Mouse (Mus musculus): ENCODE data around the gene Tmem218. TPM values are rescaled to one million over a fixed set of nuclear protein-coding genes. Genes with fewer than 3 reads are reported as not detected.

The Tmem218 gene
- 1.6 TPM in 2 replicates for polyA plus RNA-seq (2012; rRNA removed)
- polyA plus RNA-seq (2014; fragmentation: Nextera tagmentation; extraction: Ambion mirVana) = 3.9 and 4.3 TPM in 2 replicates

DNA sequence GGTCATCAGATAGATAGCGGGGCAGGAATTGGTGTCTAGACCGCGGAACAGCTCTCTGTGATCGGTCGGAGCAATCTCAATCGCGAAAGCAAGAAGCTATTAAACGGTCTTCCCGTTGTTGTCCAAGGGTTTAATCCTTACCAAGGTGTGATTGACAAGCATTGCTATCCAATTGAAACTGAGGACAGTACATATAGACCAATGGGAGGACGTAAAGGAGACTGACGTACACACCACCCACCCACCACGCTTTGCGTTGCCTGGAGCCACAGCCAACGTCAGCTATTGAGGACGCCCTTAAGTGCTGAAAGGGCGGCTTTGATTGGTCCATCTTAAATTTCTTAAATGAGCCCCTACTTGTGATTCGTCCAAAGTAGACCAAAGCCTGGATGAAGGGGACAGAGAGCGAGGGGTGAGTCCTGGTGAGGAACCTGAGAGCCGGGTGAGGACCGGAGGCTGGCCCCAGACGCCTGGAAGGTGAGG, at the start of gene Tmem218:
Tmem218 (plus strand) TSS at position 295 of the 483 bp plus-strand sequence.
- Histone ChIP-seq H3K36me3 (replicated peaks; ENCODE audit: control insufficient read depth, insufficient read depth, low read depth) (no peaks in the 10 kb centered on the region), H3K4me1 (replicated peaks; ENCODE audit: control insufficient read depth in 2 of 2, insufficient read depth in 2 of 2, low read length in 1 of 2) (peaks cover 6 to 14% of the 10 kb centered on the region in 2 experiments; a peak in 3 of 4 replicates), H3K9ac (replicated peaks) (peak within 1 kb of the TSS; percentile 69), H3K27ac (no peak within 1 kb of the TSS; the same call in 1 of the 2 replicates), H3K9me3 (ENCODE audit: control insufficient read depth, low read length) (no peaks in the 10 kb centered on the region), H3K4me2 (ENCODE audit: low read depth) (peak within 1 kb of the TSS; percentile 80), H3K4me3 (ENCODE audit: insufficient read depth in 1 of 2, low read depth in 2 of 2, low read length in 2 of 2) (peak within 1 kb of the TSS; percentile 67 to 84), H3K27me3 (ENCODE audit: control insufficient read depth, insufficient read depth, low read length) (no peaks in the 10 kb centered on the region)
- WGBS (ENCODE audit: insufficient replicate concordance) = under 1% methylated on average over 21 of the region's 21 CpGs
- TF ChIP-seq EP300 (IDR thresholded peaks at IDR 0.05; ENCODE audit: low read depth) (peak; percentile 44), CTCF (IDR thresholded peaks at IDR 0.05; ENCODE audit: low read depth) (no peak)
- DNase-seq (ENCODE audit: low read depth in 3 of 3, low spot score in 3 of 3) (peak; percentile 95 to 96 (median 96)), ATAC-seq (ENCODE audit: insufficient read depth) (peak; percentile 100)

DNA sequence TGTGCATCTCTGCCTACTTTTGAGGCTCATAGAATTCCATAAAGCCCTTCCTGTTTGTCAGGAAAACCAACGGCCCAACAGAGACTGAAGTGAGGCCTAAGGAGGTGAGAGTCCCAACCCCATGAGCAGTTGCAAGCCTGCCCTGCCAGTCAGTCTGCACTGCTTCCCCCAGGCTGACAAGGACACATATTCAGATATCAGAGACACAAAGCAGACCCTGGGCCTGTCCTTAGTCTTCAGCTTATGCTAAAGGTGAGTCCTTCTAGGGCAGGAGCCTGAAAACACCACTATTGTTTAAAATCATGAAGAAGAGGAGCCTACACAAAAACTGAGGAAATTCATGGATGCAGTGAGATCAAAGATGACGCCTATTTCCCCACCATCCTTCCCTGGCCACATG, 47.3 kb upstream of the Tmem218 start:
- no peak overlapping the region for H3K27ac ChIP-seq
- DNase-seq (ENCODE audit: low read depth in 3 of 3, low spot score in 3 of 3) (no peak), ATAC-seq (ENCODE audit: insufficient read depth) (no peak)
- 43% methylated on average over 2 of the region's 2 CpGs for WGBS (ENCODE audit: insufficient replicate concordance)
- no peak overlapping the region for H3K4me3 ChIP-seq (ENCODE audit: insufficient read depth in 1 of 2, low read depth in 2 of 2, low read length in 2 of 2)
- no peaks in the 10 kb centered on the region for H3K27me3 ChIP-seq (ENCODE audit: control insufficient read depth, insufficient read depth, low read length)
- H3K9me3 ChIP-seq (ENCODE audit: control insufficient read depth, low read length) = no peaks in the 10 kb centered on the region
- TF ChIP-seq EP300 (IDR thresholded peaks at IDR 0.05; ENCODE audit: low read depth) (no peak), CTCF (IDR thresholded peaks at IDR 0.05; ENCODE audit: low read depth) (no peak)
- H3K4me1 ChIP-seq (replicated peaks; ENCODE audit: control insufficient read depth in 2 of 2, insufficient read depth in 2 of 2, low read length in 1 of 2) = no peaks in the 10 kb centered on the region
- no peak overlapping the region for H3K4me2 ChIP-seq (ENCODE audit: low read depth)
- no peak overlapping the region for H3K9ac ChIP-seq (replicated peaks)
- no peaks in the 10 kb centered on the region for H3K36me3 ChIP-seq (replicated peaks; ENCODE audit: control insufficient read depth, insufficient read depth, low read depth)

DNA sequence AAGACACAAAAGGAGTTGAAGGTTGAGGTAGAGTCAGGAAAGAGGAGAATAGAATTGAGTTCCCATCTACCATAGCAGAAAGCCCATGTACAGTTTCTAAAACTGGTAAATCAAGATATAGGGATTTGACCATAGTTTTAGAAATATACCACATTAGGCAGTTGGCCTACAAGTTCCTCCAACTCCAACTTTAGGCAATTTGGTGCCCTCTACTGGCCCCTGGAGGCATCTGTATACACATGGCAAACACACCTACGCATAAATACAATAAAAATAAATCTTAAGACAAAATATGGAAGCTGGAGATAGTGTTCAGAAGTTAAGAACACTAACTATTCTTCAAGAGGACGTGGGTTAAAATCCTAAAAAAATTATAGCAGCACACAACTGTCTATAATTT, 41.1 kb upstream of the Tmem218 start:
- no peak overlapping the region for H3K4me3 ChIP-seq (ENCODE audit: insufficient read depth in 1 of 2, low read depth in 2 of 2, low read length in 2 of 2)

DNA sequence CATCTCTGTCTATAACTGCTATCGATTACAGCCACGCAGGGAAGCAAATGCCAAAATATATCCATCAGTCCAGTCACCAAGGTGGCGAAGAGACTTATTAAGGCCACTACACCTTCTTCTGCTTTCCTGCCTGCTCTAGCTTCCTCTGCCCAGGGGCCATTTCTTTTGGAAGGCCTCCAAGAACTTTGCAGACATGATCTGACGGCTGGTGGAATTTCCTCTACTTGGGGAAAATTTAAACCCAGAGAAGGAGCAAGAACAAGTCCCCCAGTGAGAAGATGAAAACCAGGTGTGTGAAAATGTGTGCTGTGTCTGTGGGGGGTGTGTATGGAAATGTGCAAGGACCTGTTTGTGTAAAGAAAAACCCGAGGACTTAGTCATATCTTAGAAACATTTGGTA, 34.6 kb upstream of the Tmem218 start:
- Histone ChIP-seq H3K4me2 (ENCODE audit: low read depth) (no peak overlapping the region), H3K9me3 (ENCODE audit: control insufficient read depth, low read length) (no peaks in the 10 kb centered on the region), H3K9ac (replicated peaks) (no peak overlapping the region), H3K36me3 (replicated peaks; ENCODE audit: control insufficient read depth, insufficient read depth, low read depth) (no peaks in the 10 kb centered on the region), H3K4me3 (ENCODE audit: insufficient read depth in 1 of 2, low read depth in 2 of 2, low read length in 2 of 2) (no peak overlapping the region), H3K27me3 (ENCODE audit: control insufficient read depth, insufficient read depth, low read length) (no peaks in the 10 kb centered on the region), H3K27ac (no peak overlapping the region), H3K4me1 (replicated peaks; ENCODE audit: control insufficient read depth in 2 of 2, insufficient read depth in 2 of 2, low read length in 1 of 2) (no peaks in the 10 kb centered on the region)
- DNase-seq (ENCODE audit: low read depth in 3 of 3, low spot score in 3 of 3) (no peak), ATAC-seq (ENCODE audit: insufficient read depth) (no peak)
- WGBS (ENCODE audit: insufficient replicate concordance) = 43% methylated on average over 5 of the region's 5 CpGs
- TF ChIP-seq CTCF (IDR thresholded peaks at IDR 0.05; ENCODE audit: low read depth) (no peak), EP300 (IDR thresholded peaks at IDR 0.05; ENCODE audit: low read depth) (no peak)

More for the DNA sequence above, 41.1 kb upstream of the Tmem218 start:
- no peak for ATAC-seq (ENCODE audit: insufficient read depth)
- no peak overlapping the region for H3K27ac ChIP-seq
- no peaks in the 10 kb centered on the region for H3K27me3 ChIP-seq (ENCODE audit: control insufficient read depth, insufficient read depth, low read length)
- 46% methylated on average over 2 of the region's 2 CpGs for WGBS (ENCODE audit: insufficient replicate concordance)
- no peak overlapping the region for H3K9ac ChIP-seq (replicated peaks)
- no peaks in the 10 kb centered on the region for H3K36me3 ChIP-seq (replicated peaks; ENCODE audit: control insufficient read depth, insufficient read depth, low read depth)
- H3K4me2 ChIP-seq (ENCODE audit: low read depth) = no peak overlapping the region
- DNase-seq (ENCODE audit: low read depth in 3 of 3, low spot score in 3 of 3) = no peak
- H3K4me1 ChIP-seq (replicated peaks; ENCODE audit: control insufficient read depth in 2 of 2, insufficient read depth in 2 of 2, low read length in 1 of 2) = no peaks in the 10 kb centered on the region
- no peaks in the 10 kb centered on the region for H3K9me3 ChIP-seq (ENCODE audit: control insufficient read depth, low read length)
- peak; percentile 25; the same call in 1 of the 2 replicates for TF ChIP-seq CTCF (IDR thresholded peaks at IDR 0.05; ENCODE audit: low read depth)
- TF ChIP-seq EP300 (IDR thresholded peaks at IDR 0.05; ENCODE audit: low read depth) = no peak

- WGBS (ENCODE audit: insufficient replicate concordance) = 38% methylated on average over 3 of the region's 3 CpGs
- H3K9ac ChIP-seq (replicated peaks) = no peak overlapping the region
- no peak overlapping the region for H3K4me3 ChIP-seq (ENCODE audit: insufficient read depth in 1 of 2, low read depth in 2 of 2, low read length in 2 of 2)
- H3K4me2 ChIP-seq (ENCODE audit: low read depth) = no peak overlapping the region
- no peaks in the 10 kb centered on the region for H3K4me1 ChIP-seq (replicated peaks; ENCODE audit: control insufficient read depth in 2 of 2, insufficient read depth in 2 of 2, low read length in 1 of 2)
- H3K27me3 ChIP-seq (ENCODE audit: control insufficient read depth, insufficient read depth, low read length) = no peaks in the 10 kb centered on the region
- no peak overlapping the region for H3K27ac ChIP-seq
- H3K9me3 ChIP-seq (ENCODE audit: control insufficient read depth, low read length) = no peaks in the 10 kb centered on the region
- ATAC-seq (ENCODE audit: insufficient read depth) (no peak), DNase-seq (ENCODE audit: low read depth in 3 of 3, low spot score in 3 of 3) (no peak)
- no peaks in the 10 kb centered on the region for H3K36me3 ChIP-seq (replicated peaks; ENCODE audit: control insufficient read depth, insufficient read depth, low read depth)
- no peak for TF ChIP-seq EP300 (IDR thresholded peaks at IDR 0.05; ENCODE audit: low read depth)
- no peak for TF ChIP-seq CTCF (IDR thresholded peaks at IDR 0.05; ENCODE audit: low read depth)
These were observed 32.0 kb upstream of the Tmem218 start for GRCm38 (mm10) chr9:37176002-37176401.
